Mouse (Mus musculus): ENCODE measurements at regions not wholly inside any gene's neighbourhood (a gene's known extent, or its start where the extent isn't known, plus 50 kb on each side); places are given as distances from the start of the nearest gene placed in this dataset.

GRCm38 (mm10) chr4:125932036-125932756 is 92.2 kb upstream of the Csf3r start:
- DNase-seq (ENCODE audit: low read depth, low spot score), result no peak

GRCm38 (mm10) chr4:125936357-125936756 is 88.0 kb upstream of the Csf3r start:
- peak; percentile 50 for DNase-seq (ENCODE audit: low read depth, low spot score)

- no peak for DNase-seq (ENCODE audit: low read depth, low spot score)
These were observed 86.2 kb upstream of the Csf3r start for GRCm38 (mm10) chr4:125938186-125938585.

GRCm38 (mm10) chr4:125941266-125941665 is 83.1 kb upstream of the Csf3r start:
- DNase-seq (ENCODE audit: low read depth, low spot score), result no peak

GRCm38 (mm10) chr4:125941916-125942315 is 82.4 kb upstream of the Csf3r start:
- no peak for DNase-seq (ENCODE audit: low read depth, low spot score)

GRCm38 (mm10) chr4:125945062-125945461 is 79.3 kb upstream of the Csf3r start:
- DNase-seq (ENCODE audit: low read depth, low spot score), result no peak

GRCm38 (mm10) chr4:125959426-125959825 is 64.9 kb upstream of the Csf3r start:
- no peak for DNase-seq (ENCODE audit: low read depth, low spot score)

- no peak for DNase-seq (ENCODE audit: low read depth, low spot score)
These were observed 63.6 kb upstream of the Csf3r start for GRCm38 (mm10) chr4:125960704-125961279.

GRCm38 (mm10) chr4:125962677-125963076 is 61.7 kb upstream of the Csf3r start:
- no peak for DNase-seq (ENCODE audit: low read depth, low spot score)
